Mouse (Mus musculus) WW6 (cell line): ENCODE data around the gene Calhm2.

Source experiments
- DNase-seq: peaks from one replicate; pipeline ENCODE4 v3.0.0-alpha.2; 2013; ENCODE audit warnings: low read depth, low spot score

Calhm2 gene

DNA sequence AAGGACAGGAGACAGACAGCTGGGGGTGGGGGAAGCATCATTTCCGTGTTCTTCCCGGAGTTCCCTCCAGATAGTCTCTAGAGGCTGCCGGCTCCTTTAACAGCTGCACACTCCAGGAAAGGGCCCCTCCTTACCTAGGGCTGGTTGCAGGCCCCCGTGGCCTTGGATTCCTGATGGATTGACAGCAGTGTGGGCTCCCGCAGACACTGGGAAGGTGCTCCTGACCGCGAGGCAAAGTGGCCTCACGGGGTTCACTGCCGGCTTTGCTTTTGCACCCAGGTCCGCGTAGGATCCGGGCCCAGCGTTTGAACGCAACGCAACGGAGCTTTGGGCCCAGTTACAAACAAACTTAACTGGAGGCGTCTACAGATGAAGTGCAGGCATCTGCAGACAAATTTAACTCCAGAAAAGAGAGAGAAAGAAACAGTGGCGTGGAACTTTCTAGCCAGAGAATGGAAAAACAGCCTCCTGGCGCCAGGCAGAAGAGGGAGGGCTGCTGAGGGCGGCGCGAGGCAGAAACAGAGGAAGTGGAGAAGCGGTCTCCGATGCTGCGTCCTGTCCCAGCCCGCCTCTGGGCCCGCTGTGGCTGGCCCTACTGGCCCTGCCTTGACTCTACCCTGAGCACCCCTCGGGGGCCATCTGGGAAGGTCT is at the start of gene Calhm2:
Gene Calhm2 (minus strand): TSS at position 524 of the 651 bp plus-strand sequence.
- DNase-seq: no peak

- no peak for DNase-seq
Observed at GRCm38 (mm10) chr19:47186514-47187275, 48.6 kb upstream of the Calhm2 start.

DNA sequence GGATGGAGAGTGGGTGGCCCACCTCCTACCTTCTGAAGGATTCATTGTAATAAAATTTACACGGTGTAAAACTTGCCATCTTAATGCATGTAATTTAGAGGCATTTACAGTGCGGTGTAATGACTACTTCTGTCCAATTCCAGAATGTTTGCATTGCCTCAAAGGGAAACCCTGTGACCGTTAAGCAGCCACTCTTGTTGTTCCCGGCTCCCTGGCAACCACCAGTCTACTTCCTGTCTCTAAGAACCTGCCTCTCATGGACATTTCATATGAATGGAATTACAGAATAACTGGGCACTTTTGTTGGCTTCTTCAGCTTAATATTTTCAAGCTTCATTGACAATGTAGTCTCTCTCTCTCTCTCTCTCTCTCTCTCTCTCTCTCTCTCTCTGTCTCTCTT is 46.6 kb upstream of the Calhm2 start:
- DNase-seq: no peak

GRCm38 (mm10) chr19:47184221-47184620 is 46.1 kb upstream of the Calhm2 start:
- DNase-seq: no peak

- no peak for DNase-seq
Observed at GRCm38 (mm10) chr19:47180011-47180410, 41.9 kb upstream of the Calhm2 start.

- DNase-seq: no peak
Observed at GRCm38 (mm10) chr19:47179272-47179809, 41.2 kb upstream of the Calhm2 start.

DNA sequence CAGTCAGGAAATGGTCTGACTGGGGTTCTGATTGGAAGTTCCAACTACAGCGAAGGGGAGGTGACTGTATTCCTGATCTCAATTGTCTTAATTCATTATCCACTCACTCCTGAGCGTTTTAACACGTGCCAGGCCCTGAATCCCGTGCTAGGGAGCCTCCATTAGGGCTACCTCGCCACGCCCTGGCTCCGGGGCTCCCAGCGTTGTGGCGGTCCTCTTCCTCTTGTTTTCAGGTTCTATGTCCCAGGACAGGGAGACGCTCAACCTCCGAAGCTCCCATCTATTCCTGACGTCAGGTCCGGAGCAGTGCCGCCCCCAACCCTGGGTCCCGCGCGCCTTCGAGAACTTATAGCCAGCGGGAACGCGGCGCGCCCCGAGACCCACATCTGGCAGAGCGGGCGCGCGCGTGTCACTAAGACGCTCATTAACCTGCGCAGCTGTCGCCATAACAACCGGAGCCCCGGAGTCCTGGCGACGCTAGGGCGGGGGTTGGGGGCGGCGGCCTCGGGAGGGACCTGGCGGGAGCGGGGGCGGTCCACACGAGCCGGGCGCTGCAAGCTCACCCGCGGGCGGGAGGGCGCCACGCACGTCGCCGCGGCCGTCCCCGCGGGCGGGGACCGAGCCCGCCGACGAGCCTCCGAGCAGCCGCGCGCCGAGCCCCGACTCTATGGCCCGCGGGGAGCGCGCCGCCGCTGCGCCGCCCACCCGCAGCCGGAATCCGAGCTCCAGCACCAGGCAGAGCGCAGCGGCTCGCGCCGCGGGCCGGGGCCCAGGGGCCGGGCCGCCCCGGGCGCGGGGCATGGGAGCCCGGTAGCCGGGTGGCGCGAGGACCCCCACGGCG is 40.6 kb upstream of the Calhm2 start, which contains the start of gene Neurl1a:
Gene Neurl1a (plus strand): TSS at position 390 of the 841 bp plus-strand sequence.
- DNase-seq: peak; percentile 84

DNA sequence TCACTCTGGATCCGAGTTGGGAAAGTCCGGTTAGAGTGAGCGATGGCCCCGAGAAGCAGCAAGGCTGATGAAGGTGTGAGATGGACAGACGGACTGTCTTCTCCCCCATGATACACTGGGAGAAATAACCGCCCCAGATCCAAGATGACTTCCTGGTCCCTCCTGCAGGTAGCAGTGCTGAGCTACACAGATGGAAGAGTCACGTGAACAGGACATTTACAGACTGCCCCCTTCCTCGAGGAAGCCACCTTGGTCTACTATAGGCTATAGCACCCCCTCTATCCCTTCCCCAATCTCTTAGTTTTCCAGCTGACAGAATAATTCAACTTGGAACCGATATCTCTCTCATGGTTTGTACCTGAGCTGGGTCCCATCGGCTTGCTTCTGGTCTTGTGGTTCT is 39.9 kb upstream of the Calhm2 start:
- DNase-seq: peak; percentile 55

- no peak for DNase-seq
Observed at GRCm38 (mm10) chr19:47176916-47177505, 38.9 kb upstream of the Calhm2 start.

DNA sequence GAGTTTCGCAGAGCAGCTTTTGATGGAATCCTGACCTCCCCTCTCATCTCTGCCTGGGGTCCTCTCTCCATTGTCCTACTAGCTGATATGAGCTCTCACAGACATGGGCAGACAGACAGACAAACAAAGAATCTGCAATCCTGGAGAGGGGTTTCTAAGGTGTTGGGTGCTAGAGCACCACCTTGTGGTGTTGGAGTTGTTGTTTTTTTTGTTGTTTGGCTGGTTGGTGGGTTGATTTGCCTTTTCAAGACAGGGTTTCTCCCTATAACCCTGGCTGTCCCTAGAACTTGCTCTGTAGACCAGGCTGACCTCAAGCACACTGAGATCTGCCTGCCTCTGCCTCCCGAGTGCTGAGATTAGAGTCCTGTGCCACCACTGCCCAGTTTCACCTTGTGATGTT is 37.4 kb upstream of the Calhm2 start:
- no peak for DNase-seq

DNA sequence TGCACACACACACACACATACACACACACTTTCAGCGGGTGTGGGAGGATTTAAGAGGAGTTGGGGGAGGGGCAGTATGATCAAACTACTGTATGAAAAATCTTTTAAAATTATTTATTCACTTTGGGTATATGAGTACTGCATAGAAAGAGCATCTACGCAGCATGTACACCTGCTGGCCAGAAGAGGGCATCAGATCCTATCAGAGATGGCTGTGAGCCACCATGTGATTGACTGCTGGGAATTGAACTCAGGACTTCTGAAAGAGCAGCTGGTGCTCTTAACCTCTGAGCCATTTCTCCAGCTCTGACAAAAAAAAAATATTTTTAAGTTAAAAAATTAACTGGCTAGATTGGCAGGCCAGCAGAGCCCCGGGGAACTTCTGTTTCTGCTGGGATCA is 36.4 kb upstream of the Calhm2 start:
- DNase-seq: no peak

DNA sequence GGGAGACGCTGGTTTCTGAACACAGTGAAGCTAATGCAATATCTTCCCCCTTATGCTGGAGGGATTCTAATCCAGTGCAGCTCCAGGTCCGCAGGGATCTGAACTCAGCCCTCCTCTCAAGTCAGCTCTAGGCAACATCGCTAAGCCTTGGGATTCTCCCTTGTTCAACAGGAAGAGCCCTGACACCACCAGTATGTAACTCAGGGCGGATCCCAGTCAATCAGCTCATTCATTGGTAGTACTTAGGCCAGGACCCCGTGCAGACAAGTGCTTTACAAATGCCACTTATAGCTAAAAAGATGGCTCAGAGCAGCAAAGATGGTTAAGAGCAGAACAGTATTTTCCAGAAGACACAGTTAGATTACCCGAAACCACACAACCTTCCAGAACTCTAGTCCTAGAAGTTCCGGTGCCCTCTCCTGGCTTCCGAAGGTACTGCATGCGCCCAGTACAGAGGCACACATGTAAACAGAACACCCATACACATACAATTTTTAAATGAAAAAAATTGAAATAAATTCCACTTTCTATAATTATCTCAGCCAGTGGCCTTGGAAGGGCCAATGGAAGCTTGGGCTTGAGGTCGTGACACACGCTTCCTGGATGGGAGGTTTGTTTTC is 30.8 kb upstream of the Calhm2 start:
- DNase-seq: no peak

GRCm38 (mm10) chr19:47168223-47168622 is 30.1 kb upstream of the Calhm2 start:
- no peak for DNase-seq

DNA sequence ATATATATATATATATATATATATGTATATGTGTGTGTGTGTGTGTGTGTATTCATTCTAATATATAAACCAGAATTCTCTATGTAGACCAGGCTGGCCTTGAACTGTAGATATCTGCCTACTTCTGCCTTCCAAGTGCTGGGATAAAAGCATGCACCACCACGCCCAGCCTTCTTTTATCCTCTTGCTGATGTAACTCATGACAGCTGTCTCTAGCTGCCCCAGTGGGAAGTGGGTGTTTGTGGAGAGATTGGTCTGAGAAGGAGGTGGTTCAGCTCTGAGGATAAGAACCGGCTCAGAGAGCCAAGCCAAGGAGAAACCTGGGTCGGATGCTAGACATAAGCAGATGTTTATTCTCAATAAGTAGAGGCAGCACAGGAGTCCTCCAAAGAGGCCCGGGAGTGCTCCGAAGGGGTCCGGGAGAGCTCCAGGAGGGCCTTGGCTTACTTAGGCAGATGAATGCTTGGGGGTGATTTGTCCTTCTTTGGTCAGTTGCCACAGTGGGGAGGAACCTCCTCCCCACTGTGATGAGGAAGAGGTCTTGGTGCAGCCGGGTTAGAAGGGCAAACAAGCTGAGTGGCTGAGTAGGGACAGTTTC is 29.6 kb upstream of the Calhm2 start:
- no peak for DNase-seq

- no peak for DNase-seq
Observed at GRCm38 (mm10) chr19:47166758-47167157, 28.7 kb upstream of the Calhm2 start.

GRCm38 (mm10) chr19:47163176-47163744 is 25.2 kb upstream of the Calhm2 start:
- no peak for DNase-seq

GRCm38 (mm10) chr19:47161669-47162068 is 23.6 kb upstream of the Calhm2 start:
- no peak for DNase-seq

DNA sequence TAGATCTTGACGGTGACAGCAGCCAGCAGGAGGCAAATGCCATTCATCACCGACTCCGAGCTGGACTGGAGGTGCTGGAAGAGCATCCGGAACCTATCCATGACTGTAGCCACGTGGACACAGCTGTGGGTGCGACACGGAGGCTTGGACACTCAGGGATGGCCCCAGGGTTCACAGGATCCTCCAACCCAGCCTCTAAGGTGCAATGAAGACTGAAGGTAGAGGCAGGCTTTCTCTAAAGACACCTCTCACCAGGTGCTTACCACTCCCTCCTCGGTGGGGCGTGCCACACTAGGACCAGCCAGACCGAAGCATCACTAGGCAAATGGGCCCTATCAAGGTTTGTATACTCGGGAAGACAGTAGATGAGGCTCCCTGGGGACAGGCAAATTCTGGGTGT is 19.6 kb upstream of the Calhm2 start, which contains the start of gene Calhm3:
Gene Calhm3 (minus strand): TSS at position 101 of the 400 bp plus-strand sequence.
- no peak for DNase-seq

GRCm38 (mm10) chr19:47153767-47154166 is 15.7 kb upstream of the Calhm2 start:
- no peak for DNase-seq

GRCm38 (mm10) chr19:47152062-47152369 is 13.9 kb upstream of the Calhm2 start:
- DNase-seq: no peak
